Mouse (Mus musculus): ENCODE measurements around the gene Cep68. TPM values are rescaled to one million over a fixed set of nuclear protein-coding genes. Genes with fewer than 3 reads are reported as not detected.
A peak's percentile ranks its signal among the peaks of the same experiment; 100 is the strongest.

Cep68 gene
- total RNA-seq, 1 experiment from 2014 or later = 31.1 TPM

DNA sequence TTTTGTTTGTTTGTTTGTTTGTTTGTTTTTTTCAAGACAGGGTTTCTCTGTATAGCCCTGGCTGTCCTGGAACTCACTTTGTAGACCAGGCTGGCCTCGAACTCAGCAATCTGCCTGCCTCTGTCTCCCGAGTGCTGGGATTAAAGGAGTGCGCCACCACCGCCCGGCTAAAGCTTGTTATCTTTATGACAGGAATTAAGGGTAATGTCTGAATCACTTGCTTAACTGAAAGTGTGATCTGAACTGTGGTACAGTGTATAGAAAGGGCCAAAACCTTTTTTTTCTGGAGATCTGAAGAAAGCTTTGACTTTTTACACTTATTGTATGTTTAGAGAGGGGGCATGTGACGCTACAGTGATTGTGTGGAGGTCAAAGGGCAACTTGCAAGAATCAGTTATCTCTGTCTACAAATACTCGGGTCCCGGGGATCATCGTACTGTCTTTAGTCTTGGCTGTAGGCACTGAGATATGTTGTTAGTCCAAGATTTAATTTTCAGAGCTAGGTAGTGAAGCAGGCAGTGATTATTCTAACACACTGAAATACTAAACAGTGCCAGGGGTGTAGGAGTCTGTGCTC lies 44.3 kb downstream of the Cep68 start:
- no peak for DNase-seq

DNA sequence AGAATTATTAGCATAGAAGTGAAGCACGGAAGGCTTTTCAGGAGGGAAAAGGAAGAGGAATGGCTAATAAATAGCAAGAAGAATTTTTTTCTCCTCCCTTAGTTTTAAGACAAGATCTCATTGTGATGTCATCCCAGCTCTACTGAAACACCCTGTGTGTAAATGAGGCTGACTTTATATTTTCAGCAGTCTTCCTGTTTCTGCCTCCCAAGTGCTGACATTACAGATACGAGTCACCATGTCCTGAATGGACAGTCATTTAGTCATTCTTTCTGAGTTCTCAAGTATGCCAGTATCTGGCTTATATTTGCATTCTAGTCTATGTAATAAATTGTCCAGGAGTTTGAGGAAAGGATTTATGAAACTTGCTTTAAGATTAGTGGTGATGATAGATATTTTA lies 44.9 kb downstream of the Cep68 start:
- DNase-seq = no peak

DNA sequence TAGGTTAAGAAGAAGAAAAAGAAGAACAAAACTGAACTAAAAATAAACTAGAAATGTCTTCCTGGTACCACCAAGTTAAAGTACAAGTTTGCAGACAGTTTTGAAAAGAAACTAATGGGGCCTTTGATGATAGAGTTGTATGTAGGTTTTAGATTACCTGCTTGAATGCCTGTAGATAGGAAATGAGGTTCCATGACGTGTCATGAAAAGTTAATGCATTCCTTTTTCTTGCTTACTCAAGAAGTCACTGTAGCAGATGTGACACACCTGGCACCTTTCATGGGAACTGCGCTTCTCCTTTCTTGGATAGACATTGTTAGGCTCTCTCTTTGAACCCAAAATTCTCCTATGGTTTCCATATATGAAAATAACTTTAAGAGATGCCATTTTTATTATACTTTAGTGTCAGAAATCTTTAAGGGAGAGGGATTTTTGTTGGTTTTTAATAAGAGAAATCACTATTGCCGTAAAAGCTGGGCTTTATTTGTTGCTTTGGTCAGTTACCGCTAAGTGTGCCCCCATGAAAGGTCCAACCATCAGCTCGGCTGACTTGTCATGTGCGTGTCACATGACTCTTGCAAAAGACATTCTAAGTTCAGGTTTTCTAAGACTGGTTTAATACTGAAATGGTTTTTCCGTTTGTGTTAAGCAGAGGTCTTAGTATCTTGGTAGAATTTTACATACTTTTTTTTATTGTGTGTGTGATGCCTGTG lies 46.8 kb downstream of the Cep68 start:
- no peak for DNase-seq

DNA sequence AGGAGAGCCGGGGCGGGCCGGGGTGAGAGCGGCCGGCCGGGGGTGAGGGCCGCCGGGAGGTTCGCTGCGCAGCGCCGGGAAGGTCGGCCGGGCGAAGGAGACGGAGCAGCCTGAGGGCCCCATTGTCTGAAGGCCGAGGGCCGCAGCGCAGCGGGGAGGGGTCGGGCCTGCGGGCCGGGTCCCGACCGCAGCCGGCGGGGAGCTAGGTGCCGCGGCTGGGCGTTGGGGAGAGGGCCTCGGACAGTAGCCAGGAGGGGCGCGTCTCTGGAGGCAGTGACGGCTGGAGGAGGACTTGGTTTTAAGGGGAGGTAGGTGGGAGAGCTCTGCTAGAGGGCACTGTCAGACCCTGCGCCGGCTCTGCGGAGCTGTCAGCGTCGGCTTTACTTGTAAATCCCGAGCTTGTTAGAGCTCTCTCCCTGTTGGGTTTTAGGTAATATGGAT lies 47.5 kb downstream of the Cep68 start:
- DNase-seq = peak; percentile 72

DNA sequence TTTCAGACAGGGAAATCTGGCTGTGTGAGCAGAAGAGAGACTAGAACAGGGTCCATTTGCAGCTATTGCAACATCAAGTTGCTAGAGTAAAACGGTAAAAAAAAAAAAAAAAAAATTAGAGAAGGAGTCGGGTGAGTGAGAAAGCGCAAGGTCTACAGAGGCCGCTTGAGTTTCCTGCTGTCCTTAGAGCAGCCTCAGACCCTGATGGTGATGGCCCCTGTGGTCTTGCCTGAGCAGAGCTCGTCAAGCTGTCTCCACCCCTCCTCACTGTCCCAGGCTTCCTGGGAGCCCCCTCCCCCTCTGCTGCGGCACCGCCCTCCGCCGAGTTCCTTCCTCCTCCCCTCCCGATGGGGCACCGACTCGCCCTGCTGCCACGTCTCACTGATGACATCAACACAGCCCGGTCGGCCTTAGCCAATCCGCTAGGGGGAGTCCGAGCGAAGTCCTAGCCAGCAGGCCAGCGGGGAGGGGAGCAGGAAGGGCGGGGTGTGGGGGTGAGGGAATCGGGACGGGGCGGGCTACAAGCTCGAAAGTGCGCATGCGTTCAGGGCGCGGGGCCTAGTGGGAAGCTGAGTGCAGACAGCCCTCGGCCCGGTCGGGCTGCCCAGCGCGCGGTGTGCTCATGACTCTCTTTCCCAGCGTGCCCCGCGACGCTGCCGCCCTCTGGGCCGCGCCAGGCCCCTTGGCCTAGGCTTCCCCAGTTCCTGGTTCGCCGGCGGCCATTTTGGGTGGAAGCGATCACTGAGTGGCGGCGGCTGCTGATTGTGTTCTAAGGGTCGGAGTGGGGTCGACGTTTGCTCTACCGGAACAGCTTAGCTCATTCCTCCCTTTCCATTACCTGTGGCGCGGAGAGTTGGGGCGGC lies 48.3 kb downstream of the Cep68 start, which contains the start of gene Rab1a:
Gene Rab1a, plus strand, starts transcription at position 720 of the 863 bp plus-strand sequence.
- DNase-seq = peak; percentile 100

DNA sequence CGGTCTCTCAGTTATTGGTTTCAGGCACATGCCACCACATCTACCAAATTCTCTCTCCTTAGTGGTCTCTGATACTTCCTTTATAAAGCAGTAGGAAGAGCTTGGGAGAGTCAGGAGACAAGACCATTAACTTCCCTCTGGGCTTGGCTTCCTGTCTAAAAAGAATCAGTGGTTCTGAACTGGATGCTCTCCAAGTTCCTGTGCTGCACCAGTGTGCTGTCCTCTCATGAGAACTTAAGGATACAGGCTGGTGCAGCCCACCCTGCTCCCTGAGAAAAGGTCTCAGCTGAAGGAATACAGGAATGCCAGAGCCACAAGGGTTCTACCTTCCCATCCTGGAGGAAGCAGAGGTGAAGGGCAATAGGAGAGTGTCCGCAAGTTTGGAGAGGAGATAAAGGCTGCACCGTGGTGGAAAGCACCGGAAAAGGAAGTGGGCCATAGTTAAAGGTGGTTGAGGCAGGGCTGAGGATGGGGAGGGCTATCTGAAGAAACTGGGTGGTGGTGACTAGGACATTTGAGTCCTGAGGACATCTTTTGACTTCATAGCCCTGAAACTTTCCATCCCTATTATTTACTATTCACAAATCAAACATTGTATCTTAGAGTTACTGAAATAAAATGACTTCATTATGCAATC lies 56.0 kb downstream of the Cep68 start:
- DNase-seq = no peak

DNA sequence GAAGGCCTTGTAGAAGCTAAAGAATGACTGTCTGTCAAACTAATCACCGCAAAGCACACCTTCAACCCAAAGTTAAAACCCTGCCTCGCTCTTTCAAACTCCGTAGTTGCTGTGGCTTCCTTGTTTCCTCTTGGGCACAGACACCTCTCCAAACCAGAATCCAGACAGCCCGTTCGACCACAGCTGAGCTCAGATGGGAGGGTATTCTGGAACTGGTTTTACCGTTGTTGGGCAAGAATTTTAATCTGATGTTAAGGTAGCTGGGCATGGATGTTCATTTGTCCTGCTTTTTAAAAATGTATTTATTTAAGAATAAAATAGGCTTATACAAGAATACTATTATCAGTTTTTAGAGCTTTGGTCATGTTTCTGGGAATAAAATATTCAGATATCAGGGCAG lies 62.0 kb downstream of the Cep68 start:
- DNase-seq = no peak

Other genes with a start within 250 kb of the Cep68 start
- gene Actr2, start 136.5 kb downstream of the Cep68 start, total RNA-seq (2021) = 104 and 110 TPM in 2 replicates
- 146 and 165 TPM in 2 replicates for gene Rab1a, start 48.0 kb downstream of the Cep68 start, total RNA-seq (2021)
- 7.2 and 8.1 TPM in 2 replicates for gene Slc1a4, start 83.3 kb upstream of the Cep68 start, total RNA-seq (2021)